Mouse (Mus musculus): ENCODE measurements around the gene Mcm2. TPM values are rescaled to one million over a fixed set of nuclear protein-coding genes. Genes with fewer than 3 reads are reported as not detected.
A peak's percentile ranks its signal among the peaks of the same experiment; 100 is the strongest.

The Mcm2 gene
- polyA plus RNA-seq, 1 experiment: 126 TPM

GRCm38 (mm10) chr6:88930049-88930448 is 31.5 kb upstream of the Mcm2 start:
- Histone ChIP-seq H3ac (ENCODE audit: control insufficient read depth, insufficient read length, low read depth) (no peak overlapping the region), H3K4me3 (ENCODE audit: insufficient read depth, poor library complexity, severe bottlenecking) (no peak overlapping the region), H3K27me3 (ENCODE audit: control insufficient read depth, insufficient read depth, insufficient read length) (no peaks in the 10 kb centered on the region), H3K79me2 (ENCODE audit: control insufficient read depth, insufficient read depth) (no peaks in the 10 kb centered on the region), H3K36me3 (ENCODE audit: control insufficient read depth, insufficient read depth) (no peaks in the 10 kb centered on the region), H3K79me3 (ENCODE audit: low read depth) (no peaks in the 10 kb centered on the region)
- TF ChIP-seq CEBPB (IDR thresholded peaks at IDR 0.05; ENCODE audit: low read depth) (no peak), MAX (IDR thresholded peaks at IDR 0.05) (no peak), MYOG (IDR thresholded peaks at IDR 0.05; ENCODE audit: control insufficient read depth, extremely low read depth, insufficient read length) (no peak), FOSL1 (IDR thresholded peaks at IDR 0.05; ENCODE audit: insufficient read depth, low read length, poor library complexity, severe bottlenecking) (no peak), USF1 (IDR thresholded peaks at IDR 0.05; ENCODE audit: low read depth) (no peak), CTCF (IDR thresholded peaks at IDR 0.05; ENCODE audit: control insufficient read depth, insufficient read depth, insufficient read length) (no peak), MYOD1 (IDR thresholded peaks at IDR 0.05; ENCODE audit: control insufficient read depth, insufficient read length, low read depth) (no peak)

- Histone ChIP-seq H3K27me3 (ENCODE audit: control insufficient read depth, insufficient read depth, insufficient read length) (no peaks in the 10 kb centered on the region), H3K36me3 (ENCODE audit: control insufficient read depth, insufficient read depth) (no peaks in the 10 kb centered on the region), H3K4me3 (ENCODE audit: insufficient read depth, poor library complexity, severe bottlenecking) (no peak overlapping the region), H3ac (ENCODE audit: control insufficient read depth, insufficient read length, low read depth) (no peak overlapping the region), H3K79me3 (ENCODE audit: low read depth) (no peaks in the 10 kb centered on the region), H3K79me2 (ENCODE audit: control insufficient read depth, insufficient read depth) (no peaks in the 10 kb centered on the region)
- TF ChIP-seq FOSL1 (IDR thresholded peaks at IDR 0.05; ENCODE audit: insufficient read depth, low read length, poor library complexity, severe bottlenecking) (no peak), CTCF (IDR thresholded peaks at IDR 0.05; ENCODE audit: control insufficient read depth, insufficient read depth, insufficient read length) (no peak), CEBPB (IDR thresholded peaks at IDR 0.05; ENCODE audit: low read depth) (no peak), MYOD1 (IDR thresholded peaks at IDR 0.05; ENCODE audit: control insufficient read depth, insufficient read length, low read depth) (no peak), MYOG (IDR thresholded peaks at IDR 0.05; ENCODE audit: control insufficient read depth, extremely low read depth, insufficient read length) (no peak), USF1 (IDR thresholded peaks at IDR 0.05; ENCODE audit: low read depth) (no peak), MAX (IDR thresholded peaks at IDR 0.05) (no peak)
Observed at GRCm38 (mm10) chr6:88929451-88929850, 30.9 kb upstream of the Mcm2 start.

- no peaks in the 10 kb centered on the region for H3K79me2 ChIP-seq (ENCODE audit: control insufficient read depth, insufficient read depth)
- no peaks in the 10 kb centered on the region for H3K79me3 ChIP-seq (ENCODE audit: low read depth)
- no peak overlapping the region for H3ac ChIP-seq (ENCODE audit: control insufficient read depth, insufficient read length, low read depth)
- H3K4me3 ChIP-seq (ENCODE audit: insufficient read depth, poor library complexity, severe bottlenecking): no peak overlapping the region
- no peaks in the 10 kb centered on the region for H3K36me3 ChIP-seq (ENCODE audit: control insufficient read depth, insufficient read depth)
- TF ChIP-seq CTCF (IDR thresholded peaks at IDR 0.05; ENCODE audit: control insufficient read depth, insufficient read depth, insufficient read length): no peak
- no peak for TF ChIP-seq MYOG (IDR thresholded peaks at IDR 0.05; ENCODE audit: control insufficient read depth, extremely low read depth, insufficient read length)
- TF ChIP-seq MAX (IDR thresholded peaks at IDR 0.05): no peak
- TF ChIP-seq CEBPB (IDR thresholded peaks at IDR 0.05; ENCODE audit: low read depth): no peak
- TF ChIP-seq USF1 (IDR thresholded peaks at IDR 0.05; ENCODE audit: low read depth): no peak
- no peak for TF ChIP-seq MYOD1 (IDR thresholded peaks at IDR 0.05; ENCODE audit: control insufficient read depth, insufficient read length, low read depth)
- TF ChIP-seq FOSL1 (IDR thresholded peaks at IDR 0.05; ENCODE audit: insufficient read depth, low read length, poor library complexity, severe bottlenecking): no peak
- no peaks in the 10 kb centered on the region for H3K27me3 ChIP-seq (ENCODE audit: control insufficient read depth, insufficient read depth, insufficient read length)
Observed at GRCm38 (mm10) chr6:88928576-88928975, 30.0 kb upstream of the Mcm2 start.

DNA sequence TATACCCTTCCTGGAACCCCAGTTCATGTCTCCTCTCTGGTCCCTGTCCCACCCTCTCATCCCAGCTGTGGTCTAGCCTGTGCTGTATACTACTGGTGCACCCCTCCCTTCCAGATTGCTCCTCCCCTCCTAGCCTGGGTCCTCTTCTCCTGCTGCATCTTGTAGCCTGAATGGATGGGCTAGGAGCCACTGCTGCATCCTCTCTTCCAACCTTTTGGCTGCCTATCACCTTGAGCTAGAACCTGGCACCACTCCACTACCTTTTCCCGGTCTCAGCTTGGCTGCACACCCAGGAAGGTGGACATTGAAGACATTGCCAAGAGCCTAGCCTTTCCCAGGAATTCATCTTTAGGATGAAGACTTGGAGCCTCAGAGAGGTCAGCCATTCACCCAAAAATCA is 29.4 kb upstream of the Mcm2 start:
- H3K79me3 ChIP-seq (ENCODE audit: low read depth): no peaks in the 10 kb centered on the region
- H3K36me3 ChIP-seq (ENCODE audit: control insufficient read depth, insufficient read depth): no peaks in the 10 kb centered on the region
- H3K4me3 ChIP-seq (ENCODE audit: insufficient read depth, poor library complexity, severe bottlenecking): no peak overlapping the region
- no peak overlapping the region for H3ac ChIP-seq (ENCODE audit: control insufficient read depth, insufficient read length, low read depth)
- no peak for TF ChIP-seq CEBPB (IDR thresholded peaks at IDR 0.05; ENCODE audit: low read depth)
- no peak for TF ChIP-seq MYOD1 (IDR thresholded peaks at IDR 0.05; ENCODE audit: control insufficient read depth, insufficient read length, low read depth)
- no peak for TF ChIP-seq USF1 (IDR thresholded peaks at IDR 0.05; ENCODE audit: low read depth)
- TF ChIP-seq CTCF (IDR thresholded peaks at IDR 0.05; ENCODE audit: control insufficient read depth, insufficient read depth, insufficient read length): no peak
- no peak for TF ChIP-seq FOSL1 (IDR thresholded peaks at IDR 0.05; ENCODE audit: insufficient read depth, low read length, poor library complexity, severe bottlenecking)
- no peak for TF ChIP-seq MYOG (IDR thresholded peaks at IDR 0.05; ENCODE audit: control insufficient read depth, extremely low read depth, insufficient read length)
- no peak for TF ChIP-seq MAX (IDR thresholded peaks at IDR 0.05)
- H3K79me2 ChIP-seq (ENCODE audit: control insufficient read depth, insufficient read depth): no peaks in the 10 kb centered on the region
- H3K27me3 ChIP-seq (ENCODE audit: control insufficient read depth, insufficient read depth, insufficient read length): no peaks in the 10 kb centered on the region

DNA sequence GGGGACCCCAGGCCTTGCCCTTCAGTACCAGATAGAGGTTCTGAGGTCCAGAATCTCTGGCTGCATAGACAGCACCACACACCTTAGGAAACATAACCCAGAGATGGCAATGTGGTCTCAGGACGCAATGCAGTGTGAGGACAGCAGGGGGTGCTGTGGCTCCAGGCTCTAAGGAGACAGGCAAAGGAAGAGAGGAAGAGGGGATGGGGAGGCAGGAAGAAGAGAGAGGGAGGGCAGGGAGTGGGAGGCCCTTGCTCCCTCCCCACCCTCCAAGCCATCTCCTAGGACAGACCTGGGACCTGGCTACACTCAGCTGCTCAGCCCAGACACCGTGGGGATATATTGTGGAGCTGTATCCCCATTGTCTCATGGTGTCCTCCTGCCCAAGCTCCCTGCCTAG is 29.0 kb upstream of the Mcm2 start:
- Histone ChIP-seq H3K4me3 (ENCODE audit: insufficient read depth, poor library complexity, severe bottlenecking) (no peak overlapping the region), H3ac (ENCODE audit: control insufficient read depth, insufficient read length, low read depth) (no peak overlapping the region), H3K79me3 (ENCODE audit: low read depth) (no peaks in the 10 kb centered on the region), H3K79me2 (ENCODE audit: control insufficient read depth, insufficient read depth) (no peaks in the 10 kb centered on the region), H3K36me3 (ENCODE audit: control insufficient read depth, insufficient read depth) (no peaks in the 10 kb centered on the region), H3K27me3 (ENCODE audit: control insufficient read depth, insufficient read depth, insufficient read length) (no peaks in the 10 kb centered on the region)
- TF ChIP-seq CTCF (IDR thresholded peaks at IDR 0.05; ENCODE audit: control insufficient read depth, insufficient read depth, insufficient read length): peak; percentile 91
- no peak for TF ChIP-seq MYOG (IDR thresholded peaks at IDR 0.05; ENCODE audit: control insufficient read depth, extremely low read depth, insufficient read length)
- no peak for TF ChIP-seq CEBPB (IDR thresholded peaks at IDR 0.05; ENCODE audit: low read depth)
- TF ChIP-seq MAX (IDR thresholded peaks at IDR 0.05): no peak
- TF ChIP-seq USF1 (IDR thresholded peaks at IDR 0.05; ENCODE audit: low read depth): no peak

DNA sequence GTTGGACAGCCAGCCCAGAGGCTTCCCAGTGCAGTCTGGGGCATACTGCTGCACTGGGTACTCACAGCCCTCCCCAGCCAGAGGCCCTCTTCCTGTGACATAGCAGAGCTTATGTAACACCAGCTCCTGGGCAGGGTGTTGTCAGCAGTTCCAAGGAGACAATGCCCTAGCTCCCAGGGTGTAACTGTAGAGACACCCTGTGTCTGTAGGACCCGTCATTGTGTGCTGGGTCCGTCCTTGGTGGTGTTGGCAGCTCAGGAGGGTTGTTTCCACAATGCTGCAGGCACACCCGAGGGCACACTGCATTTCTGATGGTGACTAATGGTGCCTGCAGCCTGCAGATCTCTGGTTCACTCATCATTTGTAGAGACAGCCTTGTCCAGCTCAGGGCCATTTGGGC is 28.3 kb upstream of the Mcm2 start:
- Histone ChIP-seq H3K4me3 (ENCODE audit: insufficient read depth, poor library complexity, severe bottlenecking) (no peak overlapping the region), H3K79me3 (ENCODE audit: low read depth) (no peaks in the 10 kb centered on the region), H3K36me3 (ENCODE audit: control insufficient read depth, insufficient read depth) (no peaks in the 10 kb centered on the region), H3K79me2 (ENCODE audit: control insufficient read depth, insufficient read depth) (no peaks in the 10 kb centered on the region), H3ac (ENCODE audit: control insufficient read depth, insufficient read length, low read depth) (peak overlapping the region; percentile 3), H3K27me3 (ENCODE audit: control insufficient read depth, insufficient read depth, insufficient read length) (no peaks in the 10 kb centered on the region)
- TF ChIP-seq CTCF (IDR thresholded peaks at IDR 0.05; ENCODE audit: control insufficient read depth, insufficient read depth, insufficient read length) (no peak), CEBPB (IDR thresholded peaks at IDR 0.05; ENCODE audit: low read depth) (peak; percentile 55), MAX (IDR thresholded peaks at IDR 0.05) (peak; percentile 52), MYOG (IDR thresholded peaks at IDR 0.05; ENCODE audit: control insufficient read depth, extremely low read depth, insufficient read length) (no peak), MYOD1 (IDR thresholded peaks at IDR 0.05; ENCODE audit: control insufficient read depth, insufficient read length, low read depth) (no peak)

Data from C2C12 (cell line).